Mouse (Mus musculus) heart, adult 18-20 months (tissue): ENCODE measurements around the gene Sdk2. TPM values are rescaled to one million over a fixed set of nuclear protein-coding genes. Genes with fewer than 3 reads are reported as not detected.
A peak's percentile ranks its signal among the peaks of the same experiment; 100 is the strongest.

Experiments used
- DNase-seq, 2 experiments: peaks; one replicate each; pipeline ENCODE4 v3.0.0; 2021 to 2022; ENCODE audit warnings: mixed read lengths in 1 of 2
- total RNA-seq, 2 experiments: library from RNA; stranded (reverse); gene quantifications; 2 replicates each; pipeline ENCODE4 v1.2.3; 2021

Gene Sdk2
- total RNA-seq, 2 experiments from 2014 or later, result 1.7 to 1.9 TPM

DNA sequence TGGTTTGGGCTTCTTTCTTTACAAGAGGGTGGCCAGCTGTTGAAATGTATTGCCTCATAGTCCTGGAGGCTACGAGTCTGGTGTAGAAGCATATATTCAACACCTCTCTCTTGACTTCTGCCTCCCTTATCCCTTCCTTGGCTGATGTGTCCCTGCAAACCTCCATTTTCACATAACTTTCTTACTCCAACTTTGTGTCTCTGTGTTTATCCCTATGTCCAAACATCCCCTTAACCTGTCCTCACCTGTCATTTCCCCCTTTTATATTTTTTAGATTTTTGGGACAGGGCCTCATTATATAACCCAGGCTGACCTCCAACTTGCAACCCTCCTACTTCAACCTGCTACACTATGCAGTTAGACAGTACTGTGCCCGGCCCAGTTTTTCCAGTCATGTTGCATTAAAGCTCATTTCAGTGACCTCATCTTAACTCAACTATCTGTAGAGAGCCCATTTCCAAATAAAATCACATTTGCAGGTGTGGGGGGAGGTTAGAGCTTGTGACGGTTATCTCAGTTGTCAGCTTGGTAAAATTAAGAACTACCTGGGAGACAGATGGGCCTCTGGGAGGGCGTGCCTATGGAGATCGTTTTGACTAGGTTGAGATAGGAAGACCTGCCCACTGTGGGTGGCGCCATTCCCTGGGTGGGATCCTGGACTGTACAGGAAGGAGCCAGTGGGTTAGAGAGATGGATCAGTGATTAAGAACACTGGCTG is 302.6 kb downstream of the Sdk2 start:
- DNase-seq, result no peak

DNA sequence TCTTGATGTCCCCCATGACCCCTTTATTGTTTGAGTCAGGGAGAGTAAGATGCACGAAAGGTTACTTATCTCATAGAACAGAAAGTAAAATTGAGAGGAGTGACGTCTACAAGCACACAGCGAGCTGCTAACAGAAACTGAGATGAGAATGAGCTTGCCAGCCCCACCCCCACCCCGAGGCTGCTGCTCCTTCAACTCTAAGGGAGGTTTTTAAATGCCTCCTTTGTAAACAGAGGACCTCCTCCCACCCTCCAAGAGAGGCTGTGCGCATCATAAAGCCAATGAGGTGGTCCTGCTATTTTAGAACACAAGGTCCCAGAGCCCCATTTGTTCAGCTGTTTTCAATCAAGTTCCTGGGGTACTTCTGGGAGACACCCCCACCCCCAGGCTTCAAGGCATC is 303.4 kb downstream of the Sdk2 start:
- DNase-seq, result no peak

DNA sequence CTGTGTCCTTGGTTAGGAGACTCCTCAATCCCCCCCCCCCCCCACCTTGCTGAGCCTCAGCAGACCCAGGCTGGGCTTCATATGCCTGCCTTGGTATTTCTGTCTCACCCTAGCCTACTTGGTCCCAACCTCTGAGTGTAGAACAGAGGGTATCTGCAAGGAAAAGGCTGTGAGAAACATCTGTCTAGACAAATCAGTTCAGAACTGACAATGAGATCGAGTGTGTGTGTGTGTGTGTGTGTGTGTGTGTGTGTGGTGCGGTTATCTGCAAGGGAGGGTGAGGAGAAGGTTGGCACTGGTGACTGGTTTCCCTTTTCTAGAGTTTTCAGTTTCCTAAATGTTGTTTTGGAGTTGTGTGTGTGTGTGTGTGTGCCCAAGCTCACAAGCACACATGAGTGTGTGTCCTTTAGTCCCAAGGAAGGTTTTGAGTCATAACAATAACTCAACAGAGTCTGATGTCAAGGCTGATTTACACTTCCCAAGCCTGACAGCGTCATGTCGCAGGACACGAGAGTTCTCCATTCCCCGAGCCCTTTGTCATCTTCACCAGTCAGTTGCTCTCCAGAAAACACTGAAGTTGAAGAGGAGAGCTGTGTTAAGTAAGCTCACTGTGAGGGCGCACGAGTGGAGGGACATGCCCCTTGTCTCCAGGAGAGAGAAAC is 304.6 kb downstream of the Sdk2 start:
- no peak for DNase-seq

DNA sequence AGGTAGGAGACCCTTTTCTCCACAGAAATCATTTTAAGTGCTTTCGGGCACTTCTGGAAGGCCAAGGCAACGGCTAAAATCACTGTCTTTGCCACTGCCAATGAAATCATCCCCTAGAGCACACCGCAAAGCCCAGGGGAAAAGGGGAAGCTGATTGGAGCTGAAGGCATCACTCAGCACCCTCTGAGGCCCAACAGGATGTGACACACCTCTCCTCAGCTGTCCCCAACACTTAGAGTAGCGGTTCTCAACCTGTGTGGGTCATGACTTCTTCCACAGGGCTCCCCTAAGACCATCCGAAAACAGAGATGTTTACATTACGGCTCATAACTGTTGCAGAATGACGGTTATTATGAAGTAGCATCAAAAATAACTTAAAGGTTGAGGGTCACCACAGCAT is 305.2 kb downstream of the Sdk2 start:
- no peak for DNase-seq

DNA sequence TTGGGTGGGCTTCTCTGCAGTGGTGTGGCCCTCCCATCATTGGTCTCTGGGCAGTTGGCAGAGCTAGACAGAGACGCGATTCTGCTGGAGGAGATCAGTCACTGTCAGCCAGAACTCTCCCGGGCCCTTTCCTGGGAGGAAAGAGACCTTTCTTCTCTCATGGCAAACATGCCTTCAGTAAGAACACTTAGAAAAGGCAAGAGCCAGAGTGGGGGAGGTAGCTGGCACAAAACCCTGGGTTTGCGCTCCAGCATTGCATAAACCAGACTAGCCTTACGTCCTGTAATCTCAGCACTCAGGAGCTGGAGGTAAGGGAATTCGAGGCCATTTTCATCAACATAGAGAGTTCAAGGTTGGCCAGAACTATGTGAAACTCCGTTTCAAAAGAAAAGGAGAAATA is 306.4 kb downstream of the Sdk2 start:
- DNase-seq, result peak in 1 of 2 experiments; percentile 23

DNA sequence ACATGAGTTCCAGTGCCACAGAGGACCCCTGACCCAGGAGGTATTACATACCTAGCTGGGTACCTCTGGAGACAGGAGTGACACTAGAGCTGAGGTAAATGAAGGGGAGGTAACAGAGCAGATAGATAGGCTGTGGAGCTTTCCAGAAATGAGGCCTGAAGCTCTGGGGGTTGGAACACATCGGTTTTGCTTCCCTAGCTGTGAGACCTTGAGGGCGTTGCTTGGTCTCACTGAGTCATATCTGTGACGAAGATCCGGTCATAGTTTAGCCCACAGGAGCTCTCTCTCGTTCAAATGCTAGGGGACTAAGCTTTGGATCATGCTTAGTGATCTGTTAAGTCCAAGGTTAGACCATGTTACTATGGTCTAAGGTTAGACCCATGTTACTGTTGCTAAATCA is 308.0 kb downstream of the Sdk2 start:
- DNase-seq, result no peak

DNA sequence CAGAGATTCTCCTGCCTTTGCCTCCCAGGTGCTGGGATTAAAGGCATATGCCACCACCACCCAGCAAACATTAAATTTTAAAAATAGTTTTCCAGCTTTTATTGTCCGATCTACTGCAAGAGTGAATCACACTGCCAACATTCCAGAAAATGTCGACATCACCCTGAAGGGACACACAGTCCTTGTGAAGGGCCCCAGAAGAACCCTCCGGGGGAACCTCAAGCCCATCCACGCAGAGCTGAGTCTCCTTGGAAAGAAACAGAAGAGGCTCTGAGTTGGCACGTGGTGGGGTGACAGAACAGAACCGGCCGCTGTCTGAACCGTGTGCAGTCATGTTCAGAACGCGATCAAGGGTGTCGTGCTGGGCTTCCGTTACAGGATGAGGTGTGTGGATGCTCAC is 310.3 kb downstream of the Sdk2 start:
- no peak for DNase-seq

DNA sequence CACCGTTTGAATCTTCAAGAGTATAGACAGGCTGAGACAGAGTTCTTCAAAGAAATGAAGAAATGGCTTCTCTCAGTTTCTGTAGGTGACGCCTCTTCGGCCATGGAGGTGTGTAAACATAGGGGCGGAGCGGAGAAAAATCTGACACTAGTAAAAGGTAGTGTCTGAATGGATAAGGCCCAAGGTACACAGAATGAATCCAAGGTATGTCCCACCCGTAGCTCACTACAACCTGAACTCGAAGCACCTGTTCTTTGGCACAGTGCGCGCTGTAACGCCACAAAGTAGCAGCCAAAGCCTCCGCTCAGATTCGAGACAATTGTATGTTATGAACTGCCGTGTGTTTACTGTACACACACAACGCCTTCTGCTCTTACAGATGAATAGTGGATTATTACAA is 311.0 kb downstream of the Sdk2 start:
- DNase-seq, result no peak

DNA sequence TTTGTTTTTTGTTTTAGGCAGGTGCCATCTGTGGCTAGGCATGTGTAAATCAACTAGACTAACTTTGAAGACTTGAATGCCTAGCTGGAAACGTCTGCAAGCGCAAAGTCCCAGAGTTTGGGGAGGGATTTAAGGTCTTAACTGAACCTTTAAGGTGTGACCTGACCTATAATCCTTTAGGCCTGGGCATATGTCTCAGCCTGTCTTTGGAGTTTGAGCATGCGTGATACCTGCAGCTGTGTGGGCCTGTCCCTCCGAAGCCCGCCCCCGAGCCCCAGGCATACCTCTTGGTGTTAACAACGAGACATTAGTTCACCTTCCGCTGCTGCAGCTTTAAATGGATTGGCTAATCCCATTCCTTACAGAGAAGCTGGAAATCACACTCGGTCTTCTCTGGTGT is 312.0 kb downstream of the Sdk2 start:
- no peak for DNase-seq

DNA sequence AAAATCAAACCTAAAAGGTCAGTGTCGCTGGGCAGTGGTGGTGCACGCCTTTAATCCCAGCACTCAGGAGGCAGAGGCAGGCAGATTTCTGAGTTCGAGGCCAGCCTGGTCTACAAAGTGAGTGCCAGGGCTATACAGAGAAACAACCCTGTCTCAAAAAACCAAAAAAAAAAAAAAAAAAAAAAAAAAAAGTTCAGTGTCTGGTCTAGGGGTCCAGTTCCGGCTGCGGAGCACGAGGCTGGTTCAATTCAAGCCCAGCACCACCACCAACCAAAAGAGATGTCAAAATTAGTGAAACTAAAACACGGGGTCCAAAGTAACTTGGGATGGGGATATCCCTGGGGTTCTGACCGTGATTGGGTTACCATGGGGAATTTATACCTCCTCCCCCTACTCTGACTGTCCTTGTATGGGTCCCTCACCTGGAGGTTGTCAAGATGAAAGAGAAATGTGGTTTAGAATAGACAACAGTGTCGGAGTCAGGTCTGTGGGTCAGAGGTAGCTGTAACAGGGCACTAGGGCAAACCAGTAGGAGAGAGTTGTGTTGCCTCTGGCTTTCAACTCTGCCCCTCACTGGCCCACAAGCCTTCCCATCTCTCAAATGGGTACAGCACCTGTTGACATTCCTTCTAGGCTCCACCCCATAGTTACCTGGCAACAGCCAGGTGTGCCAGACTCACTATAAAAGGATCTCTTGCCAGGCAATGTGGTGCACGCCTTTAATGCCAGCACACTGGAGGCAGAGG is 314.0 kb downstream of the Sdk2 start:
- DNase-seq, result no peak

DNA sequence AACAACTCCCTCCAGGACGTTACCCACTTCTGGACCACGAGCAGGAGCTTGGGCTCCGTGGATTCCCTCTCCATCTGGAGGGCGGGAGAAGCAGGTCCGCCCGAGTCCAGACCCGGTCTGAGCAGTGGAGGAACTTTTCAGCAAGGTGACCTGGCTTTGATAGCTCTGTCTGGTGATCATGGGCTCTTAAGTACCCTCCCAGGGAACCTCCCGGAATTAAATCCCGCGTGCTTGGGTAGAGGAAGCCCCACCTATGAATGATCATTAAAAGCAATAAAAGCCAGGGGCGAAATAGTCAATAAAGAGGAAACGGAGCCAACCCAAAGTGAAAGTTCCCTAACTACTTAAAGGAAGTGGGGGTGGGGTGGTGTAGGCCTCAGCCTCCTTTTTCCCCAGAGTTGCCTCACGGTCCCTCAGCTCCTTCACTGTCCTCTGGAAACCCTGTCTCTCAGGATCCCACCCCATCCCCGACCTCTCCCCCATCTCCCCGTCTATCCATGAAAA is 314.6 kb downstream of the Sdk2 start:
- DNase-seq, result peak in 1 of 2 experiments; percentile 20

DNA sequence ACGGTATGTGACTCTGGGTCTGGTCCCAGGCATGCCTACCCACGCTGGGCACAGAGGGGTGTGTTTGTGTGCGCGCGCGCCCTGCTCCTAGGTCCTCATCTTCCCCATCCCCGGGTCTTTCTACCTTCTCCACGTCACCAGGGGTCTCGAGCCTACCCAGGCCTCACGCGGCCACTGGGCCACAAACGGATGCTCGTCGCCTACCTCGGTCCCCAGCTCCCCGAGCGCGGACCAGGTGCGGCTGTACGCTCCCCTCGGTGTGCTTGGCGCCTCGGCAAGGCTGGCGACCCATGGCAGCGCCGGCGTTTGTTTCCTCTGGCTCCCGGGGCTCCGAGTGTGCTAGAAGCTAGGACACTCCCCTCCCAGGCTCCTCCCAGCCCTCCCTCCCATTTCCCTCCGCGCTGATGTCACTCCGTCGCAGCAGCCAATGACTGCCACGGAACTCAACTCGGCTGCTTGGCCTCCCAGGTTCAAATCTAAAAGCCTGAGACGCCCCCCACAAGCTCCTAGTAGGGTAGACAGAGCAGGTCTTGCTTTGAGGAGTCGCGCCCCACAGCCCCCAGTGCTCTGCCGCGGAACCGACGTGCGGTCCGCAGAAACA is 315.3 kb downstream of the Sdk2 start, which contains the start of gene Cdc42ep4:
TSS of gene Cdc42ep4 (minus strand) at position 398 of the 601 bp plus-strand sequence.
- DNase-seq, result peak; percentile 86 to 90

DNA sequence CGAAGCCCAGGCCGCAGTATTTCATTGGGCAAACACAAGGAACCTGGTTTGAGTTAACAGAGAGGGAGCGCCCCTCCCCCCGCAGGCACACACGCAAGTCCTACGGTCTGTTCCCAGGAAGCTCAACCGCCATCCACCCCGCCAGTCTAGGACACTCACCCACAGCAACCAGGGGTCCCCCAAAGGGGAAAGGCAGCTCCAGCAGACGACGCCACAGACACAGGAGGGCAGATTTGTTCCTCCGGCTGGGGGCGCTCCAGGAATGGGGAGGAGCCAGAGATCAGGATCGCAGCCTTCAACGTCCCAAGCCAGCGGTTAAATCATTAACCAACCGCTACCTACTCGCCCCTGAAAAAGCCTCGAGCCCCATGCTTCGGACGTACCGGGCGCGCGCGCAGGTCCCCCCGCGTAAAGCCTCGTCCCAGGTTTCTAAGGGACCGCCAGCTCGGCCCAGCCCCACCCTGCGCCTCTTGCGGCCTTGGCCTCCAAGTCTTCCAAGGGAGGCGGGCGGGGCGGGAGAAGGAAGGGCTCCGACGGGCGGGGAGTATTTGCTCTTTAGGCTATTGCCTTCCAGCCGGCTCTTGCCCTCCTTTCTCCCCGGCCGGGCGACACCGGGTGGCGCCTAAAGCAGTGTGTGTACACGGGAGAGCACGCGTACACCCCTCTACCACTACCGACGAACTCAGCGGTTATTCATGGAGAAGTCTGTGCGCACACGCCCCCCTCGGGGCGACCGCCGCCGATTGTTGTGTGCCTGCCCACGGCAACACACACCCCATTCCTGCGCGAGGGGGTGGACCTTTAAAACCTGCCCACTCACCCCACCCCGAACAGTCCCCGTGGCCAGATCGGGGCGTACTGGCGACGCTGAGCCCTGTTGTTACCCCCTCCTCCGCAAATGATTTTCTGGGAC is 316.0 kb downstream of the Sdk2 start:
- DNase-seq, result peak; percentile 79 to 86

DNA sequence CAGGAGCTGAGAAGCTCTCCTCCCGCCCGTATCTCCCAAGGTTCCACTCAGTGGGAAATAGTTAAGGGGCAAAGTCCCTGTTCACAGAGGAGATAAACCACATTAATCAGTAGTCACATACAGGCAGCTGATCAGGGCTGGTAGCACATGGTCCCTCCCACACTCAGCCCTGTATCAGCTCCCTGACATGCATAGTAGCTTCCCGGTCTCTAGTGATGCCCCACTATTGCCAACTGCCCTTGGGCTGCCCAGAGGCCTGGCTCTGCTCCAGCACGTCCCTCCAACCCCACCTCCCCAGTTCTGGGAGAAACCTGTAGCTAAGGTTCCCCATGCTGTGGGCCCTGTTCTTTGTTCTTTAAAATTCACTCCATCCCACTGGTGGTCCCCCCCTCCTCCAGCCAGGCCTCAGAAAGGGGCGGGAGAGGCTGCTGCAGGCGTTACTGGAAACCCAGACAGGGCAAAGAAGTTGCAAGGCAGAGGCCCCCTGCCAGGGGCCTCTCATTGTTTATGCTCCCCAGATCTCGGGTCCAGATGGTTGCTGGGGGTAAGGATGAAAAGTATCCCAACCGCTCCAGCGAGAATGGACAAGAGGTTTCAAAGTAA is 317.0 kb downstream of the Sdk2 start:
- no peak for DNase-seq

DNA sequence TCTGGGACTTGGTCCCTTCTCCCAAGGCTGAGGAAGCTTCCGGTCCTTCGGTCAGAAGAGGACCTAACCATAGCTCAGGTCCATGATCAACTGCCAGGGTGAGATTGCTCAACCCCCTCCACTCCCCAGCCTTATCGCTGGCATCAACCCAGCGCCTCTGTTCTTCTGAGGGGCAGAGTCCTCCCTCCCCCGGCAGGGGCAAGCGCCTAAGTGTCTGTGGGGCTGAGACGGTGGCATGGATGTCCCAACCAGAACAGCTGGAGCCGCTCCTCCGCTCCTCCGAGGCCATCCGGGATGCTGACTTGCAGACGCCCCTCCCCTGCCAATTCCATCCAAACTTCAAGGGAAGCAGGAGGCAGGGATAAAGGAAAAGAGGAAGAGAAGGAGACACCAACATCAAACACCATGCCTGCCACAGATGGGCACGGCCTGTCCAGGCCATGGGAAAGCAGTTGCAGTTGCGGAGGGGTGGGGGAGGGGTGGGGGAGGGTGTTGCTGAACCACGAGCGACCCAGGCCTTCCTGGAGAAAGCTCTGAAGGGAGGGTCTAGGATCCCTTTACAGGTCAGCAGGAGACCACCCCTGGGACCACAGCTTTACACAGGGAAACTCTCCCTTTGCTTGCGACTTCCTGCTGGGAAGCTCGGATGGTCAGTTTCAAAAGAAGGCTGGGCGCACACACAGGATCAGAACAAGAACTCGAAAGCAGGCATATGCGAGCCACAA is 317.9 kb downstream of the Sdk2 start:
- peak; percentile 67 to 73 for DNase-seq

DNA sequence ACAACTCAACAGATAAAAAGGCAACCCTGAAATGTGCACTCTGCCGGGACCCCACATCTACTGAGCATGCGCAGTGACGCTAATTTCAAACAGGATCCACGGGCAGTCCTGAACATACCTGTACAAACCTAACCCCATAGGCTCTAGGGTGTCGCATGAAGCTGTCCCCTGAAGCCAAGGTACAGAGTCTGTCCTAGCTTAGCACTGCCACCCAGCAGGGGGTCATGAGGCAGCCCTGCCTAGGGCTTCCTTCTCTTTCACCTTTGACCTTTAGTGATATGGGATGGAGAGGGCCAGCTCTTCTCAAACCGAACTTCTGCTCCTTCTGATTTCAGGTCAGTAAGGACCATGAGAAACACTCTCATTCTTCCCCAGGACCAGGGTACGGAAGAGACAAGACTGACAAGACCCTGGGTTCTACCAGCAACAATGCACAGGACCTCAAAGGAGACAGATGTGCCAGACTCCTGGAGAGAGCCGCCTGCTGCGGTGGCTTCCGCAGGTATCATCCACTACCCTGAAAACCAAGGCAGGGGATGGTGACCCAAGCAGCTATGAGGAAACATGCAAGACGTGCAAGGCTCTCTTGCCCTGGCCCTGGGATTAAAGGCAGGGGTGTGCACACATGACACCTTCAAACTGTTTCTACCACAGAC is 319.0 kb downstream of the Sdk2 start:
- DNase-seq, result no peak

DNA sequence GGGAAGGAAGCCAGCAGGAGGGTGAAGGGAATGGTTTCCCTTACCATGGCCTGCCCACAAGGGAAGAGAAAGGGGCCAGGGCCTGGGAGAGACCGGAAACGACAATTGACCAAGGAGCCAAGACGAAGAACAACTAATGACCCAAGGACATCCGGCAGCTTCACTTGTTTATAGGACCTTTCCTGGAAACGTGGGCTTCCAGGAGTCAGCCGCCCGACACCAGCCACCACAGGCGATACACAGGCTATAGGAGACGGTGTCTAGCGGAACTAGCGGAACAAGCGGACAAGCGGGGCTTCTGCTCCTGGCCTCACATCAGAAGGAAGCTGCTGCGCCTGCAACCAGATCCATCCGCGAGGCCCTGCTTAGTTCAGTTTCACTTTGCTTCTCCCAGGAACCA is 319.8 kb downstream of the Sdk2 start:
- peak; percentile 56 to 74 for DNase-seq

DNA sequence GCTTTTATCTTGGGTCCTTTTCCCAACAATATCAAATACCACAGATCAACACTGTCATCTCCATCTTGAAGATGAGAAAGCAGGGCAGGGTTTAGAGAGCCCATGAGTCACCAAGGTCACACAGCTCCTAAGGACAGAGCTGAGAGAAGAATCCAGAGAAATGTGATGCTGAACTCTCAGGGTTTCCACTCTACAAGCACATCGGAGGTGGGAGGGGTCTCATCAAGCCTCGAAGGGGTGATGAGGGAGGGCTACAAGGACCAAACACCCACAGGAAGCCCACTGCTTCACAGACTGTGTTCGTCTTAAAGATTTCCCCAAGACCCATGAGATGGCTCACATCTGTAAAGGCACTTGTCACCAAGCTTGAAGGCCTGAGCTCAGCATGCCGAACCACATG is 320.9 kb downstream of the Sdk2 start:
- no peak for DNase-seq

DNA sequence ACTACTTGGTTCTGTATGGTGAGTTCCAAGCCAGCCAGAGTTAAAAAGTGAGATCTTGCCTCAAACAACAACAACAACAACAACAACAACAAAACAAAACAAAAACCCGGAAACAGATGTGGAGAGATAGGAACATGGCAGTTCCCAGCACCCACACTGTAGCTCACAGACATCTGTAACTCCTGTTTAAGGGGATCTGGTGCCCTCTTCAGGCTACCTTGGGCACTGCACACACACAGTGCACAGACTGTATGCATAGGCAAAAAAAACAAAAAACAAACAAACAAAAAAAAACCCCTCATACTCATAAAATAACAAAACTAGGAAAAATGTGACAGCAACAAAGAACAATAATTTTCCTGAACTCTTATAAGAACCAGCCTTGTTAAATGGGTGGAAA is 323.8 kb downstream of the Sdk2 start:
- DNase-seq, result no peak

DNA sequence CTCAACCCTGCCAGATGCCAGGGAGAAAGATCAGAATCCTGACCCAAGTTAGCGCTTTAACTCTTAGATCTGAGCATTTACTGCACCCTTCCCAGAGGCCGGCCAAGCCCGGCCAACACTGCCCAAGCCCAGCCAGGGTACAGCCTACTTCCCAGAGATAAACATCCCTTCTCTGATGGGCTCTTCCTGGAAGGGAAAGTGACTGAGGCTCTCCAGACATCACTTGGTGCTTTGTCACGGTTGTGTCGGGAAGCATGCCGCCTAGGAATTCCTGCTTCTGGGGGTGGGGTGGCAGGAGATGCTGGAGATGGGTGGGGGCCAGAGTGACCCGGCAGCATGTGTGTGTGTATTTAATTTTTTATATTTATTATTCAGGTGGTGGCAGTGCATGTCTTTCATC is 326.7 kb downstream of the Sdk2 start:
- DNase-seq, result peak in 1 of 2 experiments; percentile 11
